Mouse (Mus musculus) natural killer cell, adult 2 months (primary cell): ENCODE measurements around the gene Nt5c3b.

Experiments used
- DNase-seq, 2 experiments: peaks; one replicate each; pipeline ENCODE4 v3.0.0; 2022; ENCODE audit warnings: low spot score in 2 of 2

The Nt5c3b gene

DNA sequence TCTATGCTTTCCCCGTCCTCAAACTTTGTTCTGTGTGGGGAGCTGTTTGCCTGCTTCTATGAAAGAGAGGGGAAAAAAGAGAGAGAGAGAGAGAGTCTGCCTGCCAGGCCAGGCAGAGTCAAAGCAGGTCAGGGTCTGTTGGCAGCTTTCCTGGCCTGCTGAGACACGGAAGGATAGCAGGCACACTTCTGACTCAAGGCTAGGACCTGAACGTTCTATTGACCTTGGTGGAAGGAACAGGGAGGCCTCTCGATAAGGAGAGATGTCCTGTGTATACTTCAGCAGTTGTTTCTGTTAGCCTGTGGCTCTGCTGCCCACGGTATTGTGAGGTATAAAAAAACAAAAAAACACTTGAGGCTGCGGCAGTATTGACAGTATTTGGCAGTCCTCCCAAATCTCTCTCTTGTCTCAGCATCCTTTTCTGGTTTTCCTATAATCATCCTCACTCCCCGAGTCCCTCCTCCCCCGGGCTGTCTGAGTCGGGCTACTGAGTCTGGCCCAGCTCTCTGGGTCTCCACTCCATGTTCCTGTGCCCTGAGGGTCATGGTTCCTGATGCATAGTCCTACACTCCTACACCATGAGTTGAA lies 12.9 kb downstream of the Nt5c3b start:
- DNase-seq = no peak

DNA sequence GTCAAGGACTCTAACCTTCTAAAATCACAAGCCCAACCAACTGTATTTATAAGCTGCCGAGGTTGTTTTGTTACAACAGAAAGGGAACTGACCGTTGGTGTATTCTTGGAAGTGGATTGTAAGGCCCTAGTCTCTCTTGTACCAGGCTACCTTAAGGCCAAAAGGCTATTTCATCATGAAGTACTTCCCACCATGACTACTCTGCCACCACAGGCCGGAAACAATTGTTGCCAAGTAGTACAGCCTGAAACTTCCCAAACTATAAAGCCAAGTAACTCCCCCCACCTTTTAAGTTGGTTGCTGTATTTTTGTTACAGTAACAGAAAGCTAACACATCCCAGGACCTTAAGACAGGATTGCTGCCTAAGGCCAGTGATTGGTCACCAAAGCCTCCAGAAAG lies 14.8 kb downstream of the Nt5c3b start:
- no peak for DNase-seq

DNA sequence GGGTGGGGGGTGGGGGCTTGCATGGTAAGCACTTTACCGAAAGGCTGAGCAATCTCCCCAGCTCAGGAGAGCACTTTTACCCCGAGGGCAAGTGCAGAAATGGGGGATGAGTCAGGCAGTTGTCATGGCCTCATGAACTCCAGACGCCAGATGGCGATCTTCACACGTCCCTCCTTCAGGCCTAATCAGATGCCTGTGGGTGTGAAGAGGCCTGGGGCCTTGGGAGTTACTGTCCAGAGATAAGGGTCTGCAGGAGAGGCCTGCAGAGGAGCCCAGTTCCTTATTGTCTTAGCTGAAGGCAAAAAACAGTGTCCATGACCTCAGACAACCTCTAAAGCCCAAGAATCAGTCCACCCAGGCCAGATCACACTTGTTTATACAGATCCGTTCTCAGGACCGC lies 15.8 kb downstream of the Nt5c3b start:
- DNase-seq = peak; percentile 46 to 61

DNA sequence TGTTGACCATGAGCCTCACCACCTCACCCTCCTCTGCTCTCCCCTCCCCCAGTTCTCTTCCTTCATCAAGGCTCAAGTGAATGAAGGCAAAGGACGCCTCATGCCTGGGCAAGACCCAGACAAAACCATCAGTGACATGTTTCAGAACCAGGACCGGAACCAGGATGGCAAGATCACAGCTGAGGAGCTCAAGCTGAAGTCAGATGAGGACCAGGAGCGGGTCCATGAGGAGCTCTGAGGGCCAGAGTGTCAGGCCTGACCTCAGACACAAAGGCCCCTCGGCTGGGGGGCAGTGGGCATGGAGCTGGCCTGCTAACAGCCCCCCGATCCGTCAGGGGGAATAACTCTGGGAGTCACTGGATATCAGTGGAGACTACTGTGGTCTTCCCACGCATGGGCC lies 17.8 kb downstream of the Nt5c3b start:
- DNase-seq = no peak

DNA sequence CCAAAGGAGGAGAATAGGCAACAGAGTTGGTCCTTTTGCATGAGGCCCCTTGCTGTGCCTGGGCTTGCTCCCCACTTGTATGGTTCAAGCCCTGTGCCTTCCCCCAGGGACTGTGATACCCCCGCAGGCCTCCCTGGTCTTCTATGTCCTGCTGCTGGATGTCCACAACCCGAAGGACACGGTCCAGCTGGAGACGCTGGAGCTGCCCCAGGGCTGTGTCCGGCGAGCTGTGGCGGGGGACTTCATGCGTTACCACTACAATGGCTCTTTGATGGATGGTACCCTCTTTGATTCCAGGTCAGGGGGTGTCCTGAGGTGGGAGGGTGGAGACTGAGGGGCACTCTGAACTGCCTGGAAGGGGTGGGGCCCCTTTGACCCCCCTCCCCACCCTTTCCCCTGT lies 20.1 kb downstream of the Nt5c3b start:
- DNase-seq = no peak

DNA sequence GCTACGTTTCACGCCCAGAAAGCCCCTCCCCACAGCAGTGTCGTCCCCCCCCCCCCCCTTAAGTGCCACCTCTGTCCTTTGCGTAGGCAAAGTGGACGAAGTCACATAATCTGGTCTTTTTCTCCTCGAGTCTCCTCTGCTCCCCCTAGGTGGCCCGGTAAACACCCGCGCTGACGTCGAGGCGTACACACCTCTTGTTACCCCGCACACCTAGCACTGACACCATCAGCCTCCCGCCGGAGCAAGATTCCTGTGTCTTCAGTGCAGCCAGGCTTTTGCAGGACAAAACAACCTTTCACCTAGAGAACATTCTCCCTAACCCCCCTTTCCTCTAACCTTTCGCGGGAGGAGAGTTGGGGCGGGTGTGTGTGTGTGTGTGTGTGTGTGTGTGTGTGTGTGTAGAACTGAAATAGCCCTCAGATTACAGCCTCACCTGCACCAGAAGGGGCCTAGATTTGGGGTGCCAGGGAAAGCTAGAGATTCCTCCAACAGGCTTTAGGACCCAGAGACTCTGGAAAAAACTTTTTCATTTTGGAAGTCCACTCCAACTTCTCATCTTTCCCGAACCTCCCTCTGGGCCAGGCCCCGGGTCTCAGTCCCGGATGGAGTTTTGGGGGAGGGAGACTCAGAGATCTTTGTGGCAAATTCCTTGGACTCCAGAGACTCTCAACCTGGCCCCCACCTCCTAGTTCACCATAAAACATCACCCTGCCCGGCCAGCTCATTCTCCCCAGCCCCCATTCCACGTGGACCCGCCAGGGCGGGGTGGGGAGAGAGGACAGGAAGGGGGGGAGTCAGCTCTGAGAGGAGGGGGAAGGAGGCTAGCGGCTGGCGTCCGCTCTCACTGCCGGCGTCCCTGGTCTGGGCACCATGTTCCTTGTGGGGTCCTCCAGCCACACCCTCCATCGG lies 26.4 kb downstream of the Nt5c3b start, which contains the start of gene Fkbp10:
Fkbp10 (plus strand) TSS at position 784 of the 909 bp plus-strand sequence.
- peak in 1 of 2 experiments; percentile 26 for DNase-seq

DNA sequence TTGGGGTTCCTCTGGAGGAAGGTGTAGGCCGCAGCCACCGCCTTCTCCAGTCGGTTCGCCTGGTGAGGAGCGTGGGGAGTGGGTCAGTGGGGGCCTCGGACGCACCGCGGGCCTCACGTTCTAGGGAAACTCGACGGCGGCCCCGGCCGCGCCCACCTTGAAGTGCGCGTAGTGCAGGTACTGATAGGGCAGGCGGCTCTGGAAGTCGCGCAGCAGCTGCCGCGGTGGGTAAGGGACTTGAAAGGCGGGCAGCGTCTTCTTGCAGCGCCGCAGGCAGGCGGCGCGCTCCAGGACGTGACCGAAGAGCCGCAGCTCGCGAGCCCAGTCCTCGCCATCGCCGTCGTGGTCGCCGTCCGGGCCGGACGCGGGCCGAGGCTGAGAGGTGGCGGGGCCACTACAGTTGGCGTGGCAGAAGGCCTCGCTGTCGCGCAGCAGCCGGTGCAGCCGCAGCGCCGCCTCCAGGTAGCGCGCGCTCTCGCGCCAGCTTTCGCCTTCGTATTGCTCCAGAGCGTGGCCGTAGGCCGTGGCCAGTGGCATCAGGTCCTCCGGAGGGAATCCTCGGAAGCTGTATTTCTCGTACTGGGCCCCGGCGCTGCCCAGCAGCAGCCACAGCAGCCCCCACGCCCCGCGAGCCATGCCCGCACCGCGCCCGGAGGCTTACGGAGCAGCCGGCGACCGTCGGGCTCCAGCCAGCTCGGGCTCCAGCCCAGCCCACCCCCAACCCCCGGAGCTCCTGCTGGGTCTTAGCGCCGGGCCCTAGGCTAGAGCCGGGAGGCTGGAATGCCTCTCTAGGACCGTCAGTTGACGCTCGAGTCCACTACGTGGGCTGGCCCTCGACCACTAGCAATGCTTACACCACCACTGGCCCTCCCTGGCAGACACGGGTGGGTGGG lies 27.3 kb downstream of the Nt5c3b start, which contains the start of gene P3h4:
P3h4 (minus strand) TSS at position 816 of the 893 bp plus-strand sequence.
- peak; percentile 61 for DNase-seq

DNA sequence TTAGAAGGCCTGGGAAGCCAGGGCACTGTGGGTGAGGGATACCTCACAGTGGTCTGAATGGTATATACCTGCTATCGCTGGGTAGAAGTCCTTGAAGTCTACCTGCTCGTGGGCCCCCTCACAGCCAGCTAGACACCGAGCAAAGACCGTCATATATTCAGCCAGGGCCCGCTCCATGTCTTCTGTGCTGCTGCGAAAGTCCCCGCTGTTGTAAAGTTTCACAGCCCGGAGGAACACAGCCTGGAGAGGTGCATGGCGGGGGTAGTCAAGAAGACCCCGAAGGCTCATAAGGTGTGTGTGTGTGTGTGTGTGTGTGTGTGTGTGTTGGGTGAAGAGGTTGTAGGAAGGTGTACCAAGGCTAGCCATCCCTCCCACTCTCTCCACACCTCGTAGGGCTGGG lies 28.1 kb downstream of the Nt5c3b start:
- DNase-seq = no peak

DNA sequence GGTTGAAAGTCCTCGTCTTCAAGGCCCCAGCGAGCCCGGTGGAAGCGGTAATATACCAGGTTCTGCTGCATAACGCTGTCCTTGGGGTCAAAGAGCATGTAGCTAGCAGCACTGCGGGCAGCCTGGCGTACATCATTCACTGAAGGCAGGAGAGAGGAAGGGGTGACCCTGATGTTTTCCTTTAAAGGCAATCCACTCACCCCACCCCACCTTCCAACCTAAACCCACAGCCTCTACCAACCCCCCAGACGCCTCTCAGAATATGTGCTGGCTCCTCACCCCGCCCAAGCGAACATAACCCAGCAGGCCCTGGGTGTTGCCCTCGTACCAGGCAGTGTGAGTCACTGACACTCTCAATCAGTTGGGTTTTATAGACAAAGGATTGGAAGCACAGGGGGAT lies 29.9 kb downstream of the Nt5c3b start:
- no peak for DNase-seq

DNA sequence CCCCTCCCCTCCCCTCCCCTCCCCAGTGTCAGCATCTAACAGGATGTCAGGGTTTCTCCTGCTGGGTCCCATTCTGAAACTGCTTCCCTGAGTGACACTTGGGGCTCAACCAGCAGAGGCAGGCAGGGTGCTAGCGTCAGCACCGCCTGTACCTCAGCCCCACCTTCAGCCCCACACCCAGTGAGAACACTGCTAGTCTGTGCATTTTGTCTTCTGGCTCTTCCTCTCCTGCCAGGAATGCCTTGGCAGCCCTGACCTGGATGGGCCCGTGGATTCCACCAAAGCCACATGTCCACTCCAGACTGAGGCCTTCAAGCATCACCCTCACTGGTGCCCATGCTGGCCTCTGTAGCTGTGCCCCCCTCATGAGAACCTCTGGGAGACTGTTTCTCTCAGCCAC lies 31.9 kb downstream of the Nt5c3b start:
- DNase-seq = no peak

DNA sequence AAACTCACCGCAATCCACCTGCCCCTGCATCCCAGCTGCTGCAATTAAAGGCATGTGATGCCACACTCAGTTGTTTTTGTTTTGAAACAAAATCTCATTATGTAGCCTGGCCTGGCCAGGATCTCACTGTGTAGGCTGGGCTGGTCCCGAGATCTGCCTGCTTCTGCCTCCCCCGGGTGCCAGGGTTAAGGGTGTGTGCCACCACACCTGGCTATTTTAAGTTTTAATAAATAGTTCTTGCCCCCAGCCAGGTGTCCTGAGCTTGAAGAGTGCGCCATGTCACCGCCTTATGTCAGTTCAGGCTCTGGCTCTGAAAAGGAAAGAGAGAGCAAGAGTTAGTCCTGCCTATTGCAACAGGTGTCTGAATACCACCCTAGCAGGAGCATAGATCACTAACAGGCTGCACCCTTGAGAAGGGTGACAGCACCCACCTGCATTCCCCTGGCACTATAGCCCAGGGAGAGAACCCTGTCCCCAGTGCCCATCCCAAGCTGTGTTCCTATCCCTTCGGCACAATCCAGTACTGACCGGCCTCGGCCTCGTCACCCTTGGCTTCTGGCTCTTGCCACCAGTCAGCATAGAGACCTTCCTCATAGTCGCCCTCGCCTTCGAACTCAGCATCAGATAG lies 32.7 kb downstream of the Nt5c3b start:
- DNase-seq = no peak

DNA sequence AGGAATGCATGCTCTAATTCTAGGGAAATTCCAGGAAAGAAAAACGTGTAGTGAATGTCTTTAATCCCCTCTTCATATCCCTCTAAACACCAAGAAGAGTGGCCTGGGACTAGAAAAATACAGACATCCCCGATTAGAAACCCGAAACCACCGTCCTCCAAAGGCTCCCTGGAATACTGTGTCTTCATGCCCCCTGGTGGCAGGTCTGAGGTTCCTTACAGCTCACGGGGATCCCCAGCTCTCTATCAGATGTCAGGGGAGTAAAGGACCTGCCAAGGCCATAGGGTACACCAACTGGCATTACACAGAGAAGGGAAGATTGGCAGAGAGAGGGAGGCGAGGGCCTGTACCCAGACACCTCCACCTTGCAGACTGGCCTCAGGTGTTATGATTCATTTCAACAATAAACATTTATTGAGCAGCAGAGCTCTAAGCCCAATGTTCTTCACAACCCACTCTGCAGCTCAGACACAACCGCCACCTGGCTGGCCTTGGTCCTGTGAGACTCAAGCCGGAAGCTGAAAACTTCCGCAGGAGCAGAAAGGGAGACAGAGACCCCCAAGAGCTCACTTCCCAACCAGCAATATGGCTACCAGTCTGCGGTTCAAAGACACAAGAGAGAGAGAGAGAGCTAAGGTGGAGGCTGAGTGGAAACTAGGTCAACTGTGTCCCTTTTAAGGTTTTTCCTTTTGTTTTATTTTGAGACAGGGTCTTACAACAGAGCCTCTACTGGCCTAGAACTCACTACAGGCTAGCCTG lies 33.4 kb downstream of the Nt5c3b start:
- DNase-seq = peak in 1 of 2 experiments; percentile 52

DNA sequence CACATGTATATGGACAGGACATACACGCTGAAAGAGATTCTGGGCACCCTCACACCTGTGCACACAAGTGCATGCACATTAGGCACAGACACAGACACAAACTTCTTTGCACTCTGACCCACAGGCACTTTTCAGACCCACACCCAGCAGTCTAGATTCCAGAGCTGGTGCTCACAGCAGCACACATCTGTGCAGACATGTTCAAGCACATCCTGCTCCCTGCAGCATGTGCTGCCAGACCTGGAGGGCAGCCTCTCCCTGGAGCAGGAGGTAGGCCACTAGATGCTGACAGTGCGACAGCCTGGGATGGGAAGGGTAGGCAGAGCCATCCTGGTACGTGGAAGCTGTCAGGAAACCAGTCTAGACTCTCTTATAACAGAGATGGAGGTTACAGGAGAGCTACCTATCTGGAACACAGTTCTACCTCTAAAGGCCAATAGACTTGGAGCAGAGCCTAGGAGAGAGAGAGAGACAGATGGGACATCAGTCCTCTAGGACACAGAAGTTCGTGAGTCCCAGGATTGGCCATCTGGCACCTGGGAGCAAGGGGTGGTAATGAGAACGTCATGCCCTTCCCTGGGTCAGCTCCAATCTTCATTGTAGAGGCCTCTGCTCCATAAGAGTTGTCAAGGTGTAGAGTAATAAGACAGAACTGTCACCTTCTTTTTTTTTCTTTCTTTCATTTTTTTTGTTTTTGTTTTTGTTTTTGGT lies 34.5 kb downstream of the Nt5c3b start:
- no peak for DNase-seq

DNA sequence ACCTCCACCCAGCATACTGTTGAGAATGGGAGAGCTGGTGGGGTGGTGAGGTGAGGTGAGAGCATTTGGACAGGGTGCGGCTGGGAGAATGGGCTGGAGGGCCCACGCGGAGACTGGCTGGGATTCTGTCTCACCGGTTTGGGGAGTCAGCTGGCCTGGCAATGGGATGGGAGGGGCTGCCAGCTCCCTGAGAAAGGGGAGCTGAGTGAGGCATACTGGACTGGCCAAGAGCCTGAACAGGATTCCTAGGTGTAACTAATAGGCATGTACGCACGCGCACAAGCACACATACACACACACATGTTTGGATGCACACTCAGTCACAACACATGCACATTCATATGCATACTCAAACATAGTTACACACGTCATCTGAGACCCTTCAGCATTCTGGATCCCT lies 35.3 kb downstream of the Nt5c3b start:
- DNase-seq = no peak

DNA sequence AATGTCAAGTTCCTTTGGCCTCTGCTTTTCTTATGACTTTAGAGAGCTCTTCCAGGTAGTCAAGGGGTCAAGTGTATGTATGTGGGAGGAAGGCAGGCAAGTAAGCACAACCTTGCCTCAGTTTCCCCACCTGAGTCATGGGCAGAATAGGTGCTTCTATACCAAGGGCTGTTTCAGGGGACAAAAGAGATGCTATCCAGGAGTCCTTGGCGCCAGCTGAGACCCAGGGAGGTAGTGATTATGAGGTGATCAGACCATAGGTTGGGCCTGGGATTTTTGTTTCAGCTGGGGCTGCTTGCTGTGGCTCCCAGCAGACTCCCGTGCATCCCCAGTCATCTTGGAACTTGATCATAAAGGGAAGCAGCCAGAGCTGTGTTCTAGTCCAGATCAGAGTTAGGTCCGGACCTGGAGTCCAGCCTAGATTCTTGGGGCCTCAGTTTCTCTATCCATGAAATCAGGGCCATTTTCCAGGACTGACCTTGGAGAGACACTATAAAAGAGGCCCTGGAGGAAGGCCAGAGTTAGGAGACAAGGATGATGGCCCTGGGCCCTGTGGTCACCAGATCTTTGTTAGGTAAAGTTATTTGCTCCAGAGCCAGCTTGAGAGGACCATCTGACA lies 37.0 kb downstream of the Nt5c3b start:
- no peak for DNase-seq

DNA sequence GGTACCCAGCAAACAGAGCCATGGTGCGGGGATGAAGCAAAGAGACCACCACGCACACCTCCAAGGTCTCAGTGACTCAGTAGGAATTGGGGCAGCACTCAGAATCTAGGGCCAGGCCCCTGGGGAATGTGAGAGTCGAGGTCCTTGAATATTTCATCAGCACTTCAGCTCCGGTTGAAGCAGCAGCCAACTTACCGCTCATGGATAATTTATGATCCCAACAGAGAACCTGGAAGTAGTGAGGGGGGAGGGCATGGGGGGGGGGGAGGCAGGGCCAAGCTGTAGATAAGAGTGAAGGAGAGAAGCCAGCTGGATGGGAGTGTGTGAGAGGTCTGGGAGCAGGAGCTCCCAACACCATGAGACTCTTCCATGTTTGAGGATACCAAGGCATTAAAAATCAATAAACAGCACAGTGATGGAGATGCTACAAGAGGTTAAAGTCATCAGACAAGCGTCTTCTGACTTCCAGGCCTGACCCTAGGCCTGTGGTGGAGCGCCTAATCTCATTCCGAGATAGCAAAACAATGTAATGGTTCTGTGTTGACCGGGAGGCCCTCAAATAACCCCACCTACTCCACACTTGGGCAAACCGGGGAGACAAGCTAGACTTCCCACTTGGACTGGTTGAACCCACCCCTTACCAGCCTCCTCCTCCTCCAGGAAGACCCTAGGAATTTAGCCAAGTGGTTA lies 38.0 kb downstream of the Nt5c3b start:
- no peak for DNase-seq

DNA sequence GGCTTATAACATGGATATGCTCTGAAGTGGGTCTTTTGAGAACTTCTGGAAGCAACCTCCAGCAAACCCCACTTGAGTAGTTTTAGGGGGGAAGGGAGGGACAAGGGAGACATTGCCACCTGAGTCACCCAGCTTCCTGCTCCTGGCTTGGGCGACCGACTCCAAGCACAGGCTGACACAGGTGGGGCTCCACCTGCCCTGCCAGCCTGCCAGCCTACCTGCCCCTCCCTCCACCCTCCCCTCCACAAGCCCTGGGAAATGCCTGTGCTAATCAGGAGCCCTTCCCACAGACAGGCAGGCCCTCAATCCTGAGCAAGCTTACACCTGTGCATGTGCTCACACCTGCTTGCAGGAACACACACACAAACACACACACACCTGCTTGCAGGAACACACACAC lies 38.9 kb downstream of the Nt5c3b start:
- DNase-seq = no peak

DNA sequence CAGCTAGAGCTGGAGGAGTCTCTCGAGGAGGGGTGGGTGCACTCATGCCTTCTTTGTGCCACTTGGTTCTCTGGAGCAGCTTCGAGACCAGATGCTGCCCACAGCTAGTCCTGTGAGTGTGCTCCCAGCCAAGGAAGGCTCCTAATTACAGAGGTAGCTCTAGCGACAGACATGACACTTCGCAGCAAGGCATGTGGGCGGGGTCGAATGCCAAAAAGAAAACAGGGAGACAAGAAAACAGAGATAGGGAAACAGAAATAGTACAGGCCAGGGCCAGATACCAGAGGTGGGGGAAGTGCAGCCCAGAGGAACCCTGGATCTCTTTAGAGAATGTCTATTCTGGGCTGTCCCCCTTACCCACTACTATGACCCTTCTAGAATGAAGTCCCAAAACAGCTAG lies 39.4 kb downstream of the Nt5c3b start:
- no peak for DNase-seq

DNA sequence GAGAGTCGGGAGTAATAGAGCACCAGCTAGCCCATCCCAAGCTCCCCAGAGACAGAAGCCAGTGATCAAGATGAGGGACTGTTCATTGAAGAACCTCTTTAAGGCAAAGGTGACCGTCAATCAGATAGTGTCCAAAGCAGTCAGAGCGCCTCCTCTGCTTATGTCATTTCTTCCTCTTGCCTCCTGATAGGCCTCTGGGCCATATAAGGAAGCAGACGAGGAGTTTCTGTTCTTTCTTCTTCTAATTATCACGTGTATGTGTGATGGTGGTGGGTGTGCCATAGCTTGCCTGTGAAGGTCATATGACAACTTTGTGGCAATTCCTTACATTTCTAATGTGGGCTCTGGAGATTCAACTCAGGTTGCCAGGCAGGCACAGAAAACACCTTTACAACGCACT lies 40.8 kb downstream of the Nt5c3b start:
- no peak for DNase-seq
